Mouse (Mus musculus): ENCODE data around the gene Trpt1. TPM values are rescaled to one million over a fixed set of nuclear protein-coding genes. Genes with fewer than 3 reads are reported as not detected.

The Trpt1 gene
- total RNA-seq, 1 experiment from 2014 or later = 15.0 TPM

DNA sequence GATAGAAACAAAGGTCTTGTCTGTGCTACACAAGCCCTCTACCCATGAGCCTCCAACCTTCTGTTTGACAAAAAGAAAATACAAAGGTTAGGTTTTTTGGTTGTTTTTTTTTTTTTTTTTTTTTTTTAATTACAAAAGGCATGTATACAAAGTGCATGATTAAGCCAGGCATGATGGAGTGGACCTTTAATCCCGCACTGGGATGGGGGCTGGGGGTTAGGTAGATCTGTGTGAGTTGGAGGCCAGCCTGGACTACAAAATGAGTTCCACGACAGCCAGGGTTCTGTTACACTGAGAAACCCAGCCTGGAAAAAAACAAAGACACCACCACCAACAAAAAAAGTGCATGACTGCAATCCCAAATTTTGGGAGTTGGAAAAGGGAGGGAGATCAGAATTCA, 45.2 kb downstream of the Trpt1 start:
- no peak for DNase-seq

DNA sequence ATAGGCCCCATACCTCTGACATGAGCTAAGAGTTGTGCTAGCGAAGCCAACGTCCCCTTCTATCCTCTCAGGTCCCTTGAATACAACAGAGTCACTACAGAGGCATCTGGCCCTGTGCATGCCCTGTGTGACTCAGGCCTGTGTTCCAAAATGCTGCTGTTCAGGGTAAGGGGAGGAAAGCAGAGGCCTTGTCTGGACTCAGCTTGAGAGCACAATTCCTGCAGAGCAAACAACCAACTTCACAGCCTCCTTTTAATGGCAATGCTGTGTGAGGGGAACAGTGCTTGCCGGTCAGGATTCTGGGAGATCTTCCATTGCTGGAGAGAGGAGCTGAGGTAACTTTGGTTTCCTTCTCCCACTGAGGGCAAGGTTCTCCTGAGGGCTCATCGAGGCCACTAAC, 48.3 kb downstream of the Trpt1 start:
- no peak for DNase-seq

DNA sequence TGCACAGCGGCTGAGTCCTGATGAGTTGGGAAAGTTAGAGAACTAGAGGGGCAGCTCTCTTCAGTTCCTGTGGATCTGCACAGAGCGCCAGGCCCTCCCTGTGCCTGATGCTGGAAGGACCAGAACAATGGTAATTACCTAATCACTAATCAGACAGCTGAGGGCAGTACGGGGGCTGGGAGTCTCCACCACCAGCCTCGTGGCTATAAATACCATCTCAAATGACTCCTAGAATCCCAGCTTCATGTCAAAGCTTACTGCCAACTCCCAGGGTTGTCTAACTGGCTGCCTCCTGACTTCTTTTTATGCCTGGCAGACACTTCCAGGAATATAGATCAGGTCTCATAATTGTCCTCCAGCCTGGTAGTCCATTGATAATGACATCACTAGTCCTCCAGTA, 48.8 kb downstream of the Trpt1 start:
- DNase-seq = no peak

Other genes starting within 250 kb of the Trpt1 start
- 21.4 and 21.7 TPM in 2 replicates for gene Rps6ka4, start 155.5 kb upstream of the Trpt1 start, total RNA-seq (2021)
- 2.4 and 4.7 TPM in 2 replicates for gene Ccdc88b, start 137.9 kb upstream of the Trpt1 start, total RNA-seq (2021)
- gene Trmt112, start 86.4 kb upstream of the Trpt1 start, total RNA-seq (2021) = 76.6 and 79.0 TPM in 2 replicates
- gene Prdx5, start 86.0 kb upstream of the Trpt1 start, total RNA-seq (2021) = 420 and 426 TPM in 2 replicates
- gene Esrra, start 74.3 kb upstream of the Trpt1 start, total RNA-seq (2021) = 63.2 and 67.0 TPM in 2 replicates
- 0.53 TPM in 1 of 2 replicates, not detected in the other for gene Catsperz, start 70.8 kb upstream of the Trpt1 start, total RNA-seq (2021)
- 0.93 TPM in 1 of 2 replicates, not detected in the other for gene Kcnk4, start 61.6 kb upstream of the Trpt1 start, total RNA-seq (2021)
- 43.0 and 45.0 TPM in 2 replicates for gene Bad, start 54.3 kb upstream of the Trpt1 start, total RNA-seq (2021)
- 43.0 and 43.3 TPM in 2 replicates for gene Gpr137, start 53.7 kb upstream of the Trpt1 start, total RNA-seq (2021)
- 264 and 275 TPM in 2 replicates for gene Ppp1r14b, start 21.2 kb upstream of the Trpt1 start, total RNA-seq (2021)
- 52.1 and 54.6 TPM in 2 replicates for gene Plcb3, start 19.7 kb upstream of the Trpt1 start, total RNA-seq (2021)
- 115 and 121 TPM in 2 replicates for gene Fkbp2, start 15.6 kb upstream of the Trpt1 start, total RNA-seq (2021)
- 116 and 122 TPM in 2 replicates for gene Vegfb, start 8.5 kb upstream of the Trpt1 start, total RNA-seq (2021)
- gene Dnajc4, start 3.6 kb upstream of the Trpt1 start, total RNA-seq (2021) = 44.4 and 47.4 TPM in 2 replicates
- 24.5 and 37.4 TPM in 2 replicates for gene Nudt22, start within 50 bp of the Trpt1 start, total RNA-seq (2021)
- gene Fermt3, start 23.3 kb downstream of the Trpt1 start, total RNA-seq (2021) = 6.4 and 14.2 TPM in 2 replicates
- 132 and 155 TPM in 2 replicates for gene Stip1, start 43.8 kb downstream of the Trpt1 start, total RNA-seq (2021)
- 118 and 138 TPM in 2 replicates for gene Macrod1, start 60.7 kb downstream of the Trpt1 start, total RNA-seq (2021)
- 1.2 and 1.5 TPM in 2 replicates for gene Flrt1, start 109.6 kb downstream of the Trpt1 start, total RNA-seq (2021)
- 103 and 124 TPM in 2 replicates for gene Otub1, start 210.2 kb downstream of the Trpt1 start, total RNA-seq (2021)
- 1,334 and 1,491 TPM in 2 replicates for gene Cox8a, start 221.5 kb downstream of the Trpt1 start, total RNA-seq (2021)
- gene Naa40, start 245.1 kb downstream of the Trpt1 start, total RNA-seq (2021) = 27.9 and 30.6 TPM in 2 replicates